8 mouse cellular contexts compared by ENCODE assay signal in the genomic region with DNA sequence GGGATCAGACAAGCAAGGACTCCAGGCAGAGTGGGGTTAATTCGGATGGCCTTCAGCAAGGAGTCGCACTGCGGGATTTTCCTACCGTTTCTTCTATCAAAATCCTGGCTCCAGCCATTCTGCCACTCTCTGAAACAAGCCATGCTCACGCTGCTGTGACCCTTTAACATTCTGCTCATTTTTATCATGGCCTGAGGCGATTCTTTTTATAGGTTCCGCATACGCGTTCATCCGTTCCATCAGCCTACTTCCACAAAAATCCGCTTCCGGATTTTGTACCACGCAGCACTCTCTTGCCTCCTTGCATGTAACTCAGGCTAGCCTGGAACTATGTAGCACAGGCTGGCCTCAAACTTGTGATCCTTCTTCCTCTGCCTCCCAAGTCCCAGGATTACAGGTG. TPM values are rescaled to one million over a fixed set of nuclear protein-coding genes. Genes with fewer than 3 reads are reported as not detected.
DNase-seq lines count a peak whose midpoint lies in the region; TF ChIP-seq lines count a peak whose summit lies in the region.

No protein-coding gene starts in this region.

- no peak for TF ChIP-seq CTCF in left cerebral cortex, adult 2 months (IDR thresholded peaks at IDR 0.05)
- TF ChIP-seq CTCF in small intestine, adult 2 months (IDR thresholded peaks at IDR 0.05; ENCODE audit: extremely low read depth, insufficient read length, insufficient replicate concordance, low read depth, low read length), result no peak

- intact Hi-C loops in left cerebral cortex, adult 2 months (cut with DNase I), result loop anchor here (2.0 to 5.0 kb wide), 2 partner anchors 53 to 71 kb away; no protein-coding TSS in a partner anchor
- intact Hi-C loops in left cerebral cortex, postnatal 4 days (cut with DNase I), result loop anchor here (10.0 kb wide), 1 partner anchor 149 kb away; a partner anchor contains a TSS

- no peaks in the 10 kb centered on the region for H3K4me1 ChIP-seq in small intestine, adult 2 months (ENCODE audit: control insufficient read depth, insufficient read depth, insufficient read length, low read length)

- H3K4me3 ChIP-seq in left cerebral cortex, adult 2 months, result peak overlapping the region; percentile 81
- peak overlapping the region; percentile 73 for H3K4me3 ChIP-seq in small intestine, adult 2 months (ENCODE audit: low read depth, low read length)

- no peak for TF ChIP-seq POLR2A in small intestine, adult 2 months (IDR thresholded peaks at IDR 0.05; ENCODE audit: low read depth, low read length)

- 0 out of 2 replicates have a peak, but pooled peaks cover 3% of the 10 kb centered on the region for H3K27me3 ChIP-seq in small intestine, adult 2 months (ENCODE audit: control insufficient read depth, insufficient read depth, low read length)

- peak overlapping the region; percentile 99 for H3K27ac ChIP-seq in left cerebral cortex, adult 2 months
- H3K27ac ChIP-seq in small intestine, adult 2 months (ENCODE audit: insufficient read depth, low read depth, low read length), result no peak overlapping the region

- no peaks in the 10 kb centered on the region for H3K36me3 ChIP-seq in small intestine, adult 2 months (ENCODE audit: control insufficient read depth, insufficient read depth, low read length)

- DNase-seq in left cerebral cortex, adult 2 months (ENCODE audit: extremely low spot score in 1 of 2, low spot score in 2 of 2), result no peak
- DNase-seq in left cerebral cortex, postnatal 4 days, result no peak
- DNase-seq in ZHBTc4 (ENCODE audit: low read depth, low spot score), result peak; percentile 47
- peak; percentile 39 for DNase-seq in forelimb bud, embryonic 11.5 days (ENCODE audit: low read depth, low spot score)
- peak; percentile 15 to 29 for DNase-seq in lung, adult 18-20 months
- no peak for DNase-seq in urinary bladder, postnatal 36 days (ENCODE audit: low spot score in 2 of 2)
- no peak for DNase-seq in urinary bladder, adult 2 months (ENCODE audit: low spot score)

- 3% methylated on average over 13 of the region's 13 CpGs for WGBS in small intestine, adult 2 months

RNA-seq across cellular contexts. Expression of a gene that starts 0.5 kb away (rescaled TPM):
- total RNA-seq in left cerebral cortex, adult 2 months (2021), result 100 to 1,000 TPM; 161 to 173 TPM
- total RNA-seq in left cerebral cortex, postnatal 4 days (2021), result 10 to 100 TPM; 63.9 to 69.7 TPM
- 0.63 and 1.0 TPM in 2 replicates for polyA plus RNA-seq in small intestine, adult 2 months (2012; rRNA removed)
- polyA plus RNA-seq in urinary bladder, adult 2 months (2012; rRNA removed), result 3.9 and 4.2 TPM in 2 replicates

RNA-seq across cellular contexts. Expression of a gene that starts 40.7 kb away (rescaled TPM):
- total RNA-seq in left cerebral cortex, adult 2 months (2021), result 10 to 100 TPM; 74.5 to 78.6 TPM
- 10 to 100 TPM; 51.7 to 54.1 TPM for total RNA-seq in left cerebral cortex, postnatal 4 days (2021)
- 3.0 and 3.8 TPM in 2 replicates for polyA plus RNA-seq in small intestine, adult 2 months (2012; rRNA removed)
- polyA plus RNA-seq in urinary bladder, adult 2 months (2012; rRNA removed), result 56.5 and 58.1 TPM in 2 replicates

Comparison
In these comparisons a context has a peak if more than half of its experiments do, and no peak if none do; other contexts are left out.
1. DNase-seq: peak in ZHBTc4 (single experiment), forelimb bud, embryonic 11.5 days (single experiment) and lung, adult 18-20 months (2 of 2); none in left cerebral cortex, adult 2 months (0 of 2), left cerebral cortex, postnatal 4 days (single experiment), urinary bladder, postnatal 36 days (0 of 2) and urinary bladder, adult 2 months (single experiment).